Mouse (Mus musculus): ENCODE measurements around the gene Gskip. TPM values are rescaled to one million over a fixed set of nuclear protein-coding genes. Genes with fewer than 3 reads are reported as not detected.

The Gskip gene
- polyA plus RNA-seq, 1 experiment: 17.4 TPM

DNA sequence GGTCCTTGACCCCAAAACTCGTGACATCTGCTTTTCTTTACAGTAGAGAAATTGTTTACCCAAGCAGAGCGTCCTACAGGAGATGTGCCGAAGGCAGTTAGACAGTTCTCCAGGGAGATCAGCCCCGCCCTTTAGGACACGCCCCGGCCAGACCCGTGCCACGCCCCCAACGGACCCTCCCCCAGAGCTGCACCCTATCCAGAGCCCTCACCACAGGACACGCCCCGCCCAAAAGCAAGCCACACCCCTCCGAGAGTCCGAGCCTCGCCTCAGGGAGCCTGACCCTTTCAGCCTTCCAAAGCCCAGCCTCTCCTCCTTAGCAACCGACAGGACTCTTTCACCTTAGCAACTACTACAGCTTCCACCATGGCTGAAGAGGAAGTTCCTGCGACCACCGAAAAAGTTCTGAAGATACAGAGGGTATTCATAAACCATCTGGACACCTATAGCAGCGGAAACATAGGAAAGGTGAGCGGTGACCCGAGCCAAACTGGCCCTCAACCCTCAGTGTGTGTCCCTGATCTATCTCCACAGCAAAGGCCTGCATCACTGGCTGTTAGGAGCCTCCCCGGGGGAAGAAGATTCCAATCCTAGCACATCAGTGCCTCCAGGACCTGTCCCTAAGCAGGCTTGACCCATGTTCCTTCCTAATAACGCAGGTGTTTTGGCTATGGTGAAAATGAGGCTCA, 21.3 kb downstream of the Gskip start, which contains the start of gene Ak7:
Gene Ak7, plus strand, starts transcription at position 178 of the 689 bp plus-strand sequence.
- no peak for TF ChIP-seq CEBPB (IDR thresholded peaks at IDR 0.05; ENCODE audit: insufficient read depth, poor library complexity, severe bottlenecking)
- no peak for TF ChIP-seq SRF (IDR thresholded peaks at IDR 0.05; ENCODE audit: control insufficient read depth, insufficient read length, low read depth)
- TF ChIP-seq POLR2AphosphoS2 (IDR thresholded peaks at IDR 0.05; ENCODE audit: insufficient read length, low read depth): no peak
- no peak for TF ChIP-seq E2F4 (IDR thresholded peaks at IDR 0.05; ENCODE audit: insufficient read depth)
- no peak for TF ChIP-seq REST (IDR thresholded peaks at IDR 0.05; ENCODE audit: insufficient read depth, insufficient read length)
- no peak for TF ChIP-seq TCF3 (IDR thresholded peaks at IDR 0.05; ENCODE audit: insufficient read length, low read depth)
- TF ChIP-seq POLR2A (IDR thresholded peaks at IDR 0.05; ENCODE audit: insufficient read length, low read depth): no peak
- no peak for TF ChIP-seq MYOG (IDR thresholded peaks at IDR 0.05; ENCODE audit: control insufficient read depth in 1 of 3, insufficient read depth in 1 of 3, insufficient read length in 2 of 3, low read depth in 2 of 3)
- TF ChIP-seq MAX (IDR thresholded peaks at IDR 0.05; ENCODE audit: low read depth): no peak
- TF ChIP-seq TCF12 (IDR thresholded peaks at IDR 0.05; ENCODE audit: insufficient read depth, poor library complexity, severe bottlenecking): no peak
- TF ChIP-seq MYOD1 (IDR thresholded peaks at IDR 0.05; ENCODE audit: control insufficient read depth in 1 of 3, insufficient read length in 2 of 3, low read depth in 2 of 3): no peak
- no peak for TF ChIP-seq USF1 (IDR thresholded peaks at IDR 0.05; ENCODE audit: low read depth)
- H3ac ChIP-seq (ENCODE audit: control insufficient read depth, insufficient read length): no peak within 1 kb of the TSS
- no peak within 1 kb of the TSS for H3K4me3 ChIP-seq

GRCm38 (mm10) chr12:105718616-105719015, 34.0 kb downstream of the Gskip start:
- Histone ChIP-seq H3K4me3 (no peak overlapping the region), H3K36me3 (ENCODE audit: control insufficient read depth, insufficient read depth) (no peaks in the 10 kb centered on the region), H3K79me2 (ENCODE audit: control insufficient read depth, insufficient read depth) (no peaks in the 10 kb centered on the region), H3K4me2 (ENCODE audit: low read depth) (no peak overlapping the region), H3K27me3 (ENCODE audit: control insufficient read depth, insufficient read depth, insufficient read length) (peaks cover 11% of the 10 kb centered on the region), H3ac (ENCODE audit: control insufficient read depth, insufficient read length) (no peak overlapping the region)
- no peak for TF ChIP-seq MYOD1 (IDR thresholded peaks at IDR 0.05; ENCODE audit: control insufficient read depth in 1 of 3, insufficient read length in 2 of 3, low read depth in 2 of 3)
- no peak for TF ChIP-seq TCF3 (IDR thresholded peaks at IDR 0.05; ENCODE audit: insufficient read length, low read depth)
- no peak for TF ChIP-seq POLR2A (IDR thresholded peaks at IDR 0.05; ENCODE audit: insufficient read length, low read depth)
- TF ChIP-seq E2F4 (IDR thresholded peaks at IDR 0.05; ENCODE audit: insufficient read depth): no peak
- no peak for TF ChIP-seq MYOG (IDR thresholded peaks at IDR 0.05; ENCODE audit: control insufficient read depth in 1 of 3, insufficient read depth in 1 of 3, insufficient read length in 2 of 3, low read depth in 2 of 3)
- no peak for TF ChIP-seq TCF12 (IDR thresholded peaks at IDR 0.05; ENCODE audit: insufficient read depth, poor library complexity, severe bottlenecking)
- no peak for TF ChIP-seq REST (IDR thresholded peaks at IDR 0.05; ENCODE audit: insufficient read depth, insufficient read length)
- TF ChIP-seq USF1 (IDR thresholded peaks at IDR 0.05; ENCODE audit: low read depth): no peak
- no peak for TF ChIP-seq CEBPB (IDR thresholded peaks at IDR 0.05; ENCODE audit: insufficient read depth, poor library complexity, severe bottlenecking)
- no peak for TF ChIP-seq SRF (IDR thresholded peaks at IDR 0.05; ENCODE audit: control insufficient read depth, insufficient read length, low read depth)
- TF ChIP-seq POLR2AphosphoS2 (IDR thresholded peaks at IDR 0.05; ENCODE audit: insufficient read length, low read depth): no peak
- TF ChIP-seq MAX (IDR thresholded peaks at IDR 0.05; ENCODE audit: low read depth): no peak

More for the DNA sequence above, 21.3 kb downstream of the Gskip start, which contains the start of gene Ak7:
- Histone ChIP-seq H3K36me3 (ENCODE audit: control insufficient read depth, insufficient read depth) (no peaks in the 10 kb centered on the region), H3K27me3 (ENCODE audit: control insufficient read depth, insufficient read depth, insufficient read length) (no peaks in the 10 kb centered on the region), H3K79me2 (ENCODE audit: control insufficient read depth, insufficient read depth) (no peaks in the 10 kb centered on the region), H3K4me2 (ENCODE audit: low read depth) (no peak within 1 kb of the TSS)

- no peaks in the 10 kb centered on the region for H3K79me2 ChIP-seq (ENCODE audit: control insufficient read depth, insufficient read depth)
- no peak overlapping the region for H3K4me2 ChIP-seq (ENCODE audit: low read depth)
- H3K36me3 ChIP-seq (ENCODE audit: control insufficient read depth, insufficient read depth): no peaks in the 10 kb centered on the region
- no peak overlapping the region for H3K4me3 ChIP-seq
- peaks cover 11% of the 10 kb centered on the region for H3K27me3 ChIP-seq (ENCODE audit: control insufficient read depth, insufficient read depth, insufficient read length)
- no peak overlapping the region for H3ac ChIP-seq (ENCODE audit: control insufficient read depth, insufficient read length)
- TF ChIP-seq POLR2A (IDR thresholded peaks at IDR 0.05; ENCODE audit: insufficient read length, low read depth) (no peak), SRF (IDR thresholded peaks at IDR 0.05; ENCODE audit: control insufficient read depth, insufficient read length, low read depth) (no peak), TCF3 (IDR thresholded peaks at IDR 0.05; ENCODE audit: insufficient read length, low read depth) (no peak), USF1 (IDR thresholded peaks at IDR 0.05; ENCODE audit: low read depth) (no peak), MAX (IDR thresholded peaks at IDR 0.05; ENCODE audit: low read depth) (no peak), MYOD1 (IDR thresholded peaks at IDR 0.05; ENCODE audit: control insufficient read depth in 1 of 3, insufficient read length in 2 of 3, low read depth in 2 of 3) (no peak), CEBPB (IDR thresholded peaks at IDR 0.05; ENCODE audit: insufficient read depth, poor library complexity, severe bottlenecking) (no peak), E2F4 (IDR thresholded peaks at IDR 0.05; ENCODE audit: insufficient read depth) (no peak), POLR2AphosphoS2 (IDR thresholded peaks at IDR 0.05; ENCODE audit: insufficient read length, low read depth) (no peak), REST (IDR thresholded peaks at IDR 0.05; ENCODE audit: insufficient read depth, insufficient read length) (no peak), TCF12 (IDR thresholded peaks at IDR 0.05; ENCODE audit: insufficient read depth, poor library complexity, severe bottlenecking) (no peak), MYOG (IDR thresholded peaks at IDR 0.05; ENCODE audit: control insufficient read depth in 1 of 3, insufficient read depth in 1 of 3, insufficient read length in 2 of 3, low read depth in 2 of 3) (no peak)
Observed at GRCm38 (mm10) chr12:105720196-105720595, 35.6 kb downstream of the Gskip start.

DNA sequence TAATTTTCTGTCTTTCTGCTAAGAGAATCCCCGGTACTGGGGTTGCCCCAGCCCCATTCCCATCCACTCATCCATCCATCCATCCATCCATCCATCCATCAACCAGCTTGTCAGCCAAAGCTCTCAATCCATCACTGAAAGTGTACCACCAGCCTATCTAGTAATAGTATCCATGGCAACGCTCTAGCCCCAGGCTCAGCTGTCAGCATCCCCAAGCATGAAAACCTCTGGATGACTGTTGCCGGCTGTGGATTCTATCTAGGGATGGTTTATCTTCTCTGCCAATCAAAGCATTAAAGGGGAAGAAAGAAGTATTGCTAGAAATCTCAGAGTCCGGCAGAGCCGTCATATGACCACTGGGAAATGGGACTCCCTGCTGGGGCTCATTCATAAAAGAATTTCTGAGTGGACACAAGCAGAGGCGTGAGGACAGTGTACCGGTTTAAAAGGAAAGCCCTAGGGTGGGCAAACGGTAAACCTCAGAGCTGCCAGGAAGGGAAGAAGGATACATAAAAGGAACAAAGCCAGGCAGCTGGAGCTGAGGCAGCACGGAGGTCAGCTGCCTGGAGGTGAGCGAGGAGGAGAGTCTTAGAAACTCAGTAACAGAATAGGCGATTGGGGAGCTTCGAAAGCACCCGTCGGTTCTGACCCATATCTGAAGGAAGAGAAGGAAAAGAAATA, 37.0 kb downstream of the Gskip start:
- no peak for TF ChIP-seq TCF3 (IDR thresholded peaks at IDR 0.05; ENCODE audit: insufficient read length, low read depth)
- TF ChIP-seq MAX (IDR thresholded peaks at IDR 0.05; ENCODE audit: low read depth): no peak
- no peak for TF ChIP-seq MYOD1 (IDR thresholded peaks at IDR 0.05; ENCODE audit: control insufficient read depth in 1 of 3, insufficient read length in 2 of 3, low read depth in 2 of 3)
- TF ChIP-seq TCF12 (IDR thresholded peaks at IDR 0.05; ENCODE audit: insufficient read depth, poor library complexity, severe bottlenecking): no peak
- TF ChIP-seq POLR2A (IDR thresholded peaks at IDR 0.05; ENCODE audit: insufficient read length, low read depth): no peak
- TF ChIP-seq POLR2AphosphoS2 (IDR thresholded peaks at IDR 0.05; ENCODE audit: insufficient read length, low read depth): no peak
- no peak for TF ChIP-seq CEBPB (IDR thresholded peaks at IDR 0.05; ENCODE audit: insufficient read depth, poor library complexity, severe bottlenecking)
- TF ChIP-seq REST (IDR thresholded peaks at IDR 0.05; ENCODE audit: insufficient read depth, insufficient read length): no peak
- no peak for TF ChIP-seq MYOG (IDR thresholded peaks at IDR 0.05; ENCODE audit: control insufficient read depth in 1 of 3, insufficient read depth in 1 of 3, insufficient read length in 2 of 3, low read depth in 2 of 3)
- no peak for TF ChIP-seq E2F4 (IDR thresholded peaks at IDR 0.05; ENCODE audit: insufficient read depth)
- TF ChIP-seq SRF (IDR thresholded peaks at IDR 0.05; ENCODE audit: control insufficient read depth, insufficient read length, low read depth): no peak
- no peak for TF ChIP-seq USF1 (IDR thresholded peaks at IDR 0.05; ENCODE audit: low read depth)
- Histone ChIP-seq H3K4me3 (no peak overlapping the region), H3K27me3 (ENCODE audit: control insufficient read depth, insufficient read depth, insufficient read length) (peaks cover 11% of the 10 kb centered on the region)

More for the DNA sequence above, 37.0 kb downstream of the Gskip start:
- H3K36me3 ChIP-seq (ENCODE audit: control insufficient read depth, insufficient read depth): no peaks in the 10 kb centered on the region
- H3K4me2 ChIP-seq (ENCODE audit: low read depth): no peak overlapping the region
- H3ac ChIP-seq (ENCODE audit: control insufficient read depth, insufficient read length): no peak overlapping the region
- H3K79me2 ChIP-seq (ENCODE audit: control insufficient read depth, insufficient read depth): no peaks in the 10 kb centered on the region

All from myocyte (in vitro differentiated cells).